Mouse (Mus musculus) ovary, postnatal 10 days (tissue): Measurements from ENCODE around the gene Plcb1.

Experiments
- DNase-seq: peaks from one replicate; pipeline ENCODE4 v3.0.0; 2022; ENCODE audit warnings: low spot score

The Plcb1 gene

DNA sequence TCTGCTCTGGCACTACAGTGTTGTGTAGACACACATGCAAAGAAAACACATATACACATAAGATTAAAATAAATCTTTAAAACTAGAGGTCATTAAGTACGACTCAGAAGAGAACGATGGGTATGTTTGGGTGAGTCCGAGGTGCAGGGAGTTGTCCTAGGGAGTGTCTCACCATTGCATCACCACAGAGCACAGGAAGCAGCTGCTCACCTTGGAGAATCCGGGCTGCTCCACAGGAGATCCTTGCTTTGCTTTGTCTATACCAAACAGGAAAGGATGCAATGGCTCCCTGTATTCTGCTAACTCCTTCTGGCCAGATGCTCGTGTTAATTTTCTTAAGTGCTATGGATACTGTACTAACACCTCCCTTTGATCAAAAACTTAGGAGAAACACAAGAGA, 287.1 kb downstream of the Plcb1 start:
- DNase-seq: no peak

DNA sequence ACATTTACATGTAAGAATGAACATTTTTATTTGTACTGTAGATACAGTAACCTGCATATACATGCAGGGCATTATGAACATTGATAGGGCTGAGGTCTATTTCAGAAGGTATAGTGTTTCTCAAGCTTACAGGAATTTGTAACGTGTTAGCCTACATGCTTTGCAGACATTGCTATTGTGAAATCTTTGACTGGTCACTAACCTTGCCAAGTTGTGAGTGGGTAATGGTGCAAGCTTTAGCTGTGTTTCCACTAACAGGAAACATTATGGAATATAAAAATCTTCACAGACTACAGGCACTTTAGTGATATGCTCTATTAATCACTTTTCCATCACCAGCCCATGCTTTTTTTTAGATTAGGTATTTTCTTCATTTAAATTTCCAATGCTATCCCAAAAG, 289.5 kb downstream of the Plcb1 start:
- DNase-seq: no peak

DNA sequence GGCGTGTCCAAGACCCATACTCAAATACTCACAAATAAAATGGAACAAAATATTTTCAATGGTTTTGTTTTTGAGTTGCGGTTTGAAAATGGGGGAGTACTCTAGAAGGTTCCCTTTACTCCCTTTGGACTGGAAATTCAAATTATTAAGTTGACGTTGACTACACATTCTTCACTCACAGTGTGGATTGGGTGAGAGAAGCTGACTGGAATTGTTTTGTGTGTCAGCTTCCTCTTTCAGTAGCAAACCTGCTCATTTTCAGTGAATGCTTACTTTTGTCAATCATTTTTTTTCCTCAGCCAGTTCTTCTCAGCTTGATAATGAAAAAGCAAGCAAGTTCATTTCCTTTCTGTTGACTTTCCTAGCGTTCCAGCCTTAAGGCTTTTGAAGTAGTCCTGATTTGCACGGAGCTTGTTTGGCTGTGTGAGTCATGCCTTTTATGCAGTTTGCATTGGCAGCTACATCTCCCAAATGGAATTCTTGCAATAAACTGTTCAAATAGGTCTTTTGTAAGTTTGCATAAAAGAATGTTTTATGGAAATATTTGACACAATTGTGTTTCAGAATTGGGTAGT, 306.8 kb downstream of the Plcb1 start:
- no peak for DNase-seq

DNA sequence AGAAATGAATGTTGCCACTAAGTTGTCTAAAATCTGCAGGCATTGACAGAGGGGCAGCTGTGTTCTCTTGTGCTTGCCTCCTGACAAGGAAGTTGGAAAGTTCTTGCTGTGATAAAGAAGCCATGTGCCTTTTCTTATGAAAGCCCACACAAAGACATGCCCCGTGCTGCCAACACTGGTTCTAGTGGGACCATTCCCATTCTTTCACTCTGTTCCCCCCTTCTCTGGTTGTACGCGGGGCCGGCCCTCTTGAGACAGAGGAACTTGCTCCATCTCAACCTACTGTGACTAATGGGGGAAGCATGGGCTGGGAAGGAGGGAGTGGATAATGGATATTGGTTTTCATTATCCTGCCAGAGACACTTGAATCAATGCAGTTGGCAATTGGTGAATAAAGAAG, 315.4 kb downstream of the Plcb1 start:
- no peak for DNase-seq

DNA sequence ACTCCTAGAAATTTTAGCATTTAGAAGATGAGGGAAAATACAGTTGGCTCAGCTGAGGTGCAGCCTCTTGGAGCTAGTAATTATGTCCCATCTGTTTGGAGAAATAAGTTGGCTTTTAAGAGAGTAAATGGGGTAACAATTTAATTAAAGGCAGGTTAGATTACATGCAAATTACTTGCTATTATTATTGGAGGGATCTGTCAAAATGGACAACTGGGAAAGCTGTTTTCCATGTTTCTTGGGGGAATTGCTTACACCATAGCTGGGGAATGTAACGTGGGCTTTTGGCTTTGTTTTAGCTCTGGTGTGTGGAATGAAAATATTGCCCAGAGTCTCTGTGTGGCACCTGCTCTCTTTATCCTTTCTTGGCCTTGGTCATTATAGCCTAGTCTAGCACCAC, 316.1 kb downstream of the Plcb1 start:
- DNase-seq: no peak

DNA sequence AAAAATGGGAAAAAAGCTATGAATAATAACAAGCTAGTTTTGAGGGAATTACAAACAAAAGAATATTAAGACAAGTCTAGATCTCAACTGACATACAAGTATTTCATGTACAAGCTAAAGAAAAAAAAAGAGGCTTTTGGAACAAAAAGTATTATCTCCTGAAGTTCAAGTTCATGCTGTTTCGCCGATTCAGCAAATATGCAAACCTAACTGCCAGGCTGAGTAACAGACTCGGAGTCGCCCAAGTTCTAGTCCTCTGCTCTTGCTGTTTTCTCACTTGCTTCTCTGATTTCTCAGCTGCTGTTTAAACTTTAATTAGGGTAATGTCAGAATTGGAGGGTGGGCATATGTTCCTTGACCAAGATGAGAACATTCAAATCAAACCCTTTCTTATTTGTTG, 320.8 kb downstream of the Plcb1 start:
- DNase-seq: no peak

DNA sequence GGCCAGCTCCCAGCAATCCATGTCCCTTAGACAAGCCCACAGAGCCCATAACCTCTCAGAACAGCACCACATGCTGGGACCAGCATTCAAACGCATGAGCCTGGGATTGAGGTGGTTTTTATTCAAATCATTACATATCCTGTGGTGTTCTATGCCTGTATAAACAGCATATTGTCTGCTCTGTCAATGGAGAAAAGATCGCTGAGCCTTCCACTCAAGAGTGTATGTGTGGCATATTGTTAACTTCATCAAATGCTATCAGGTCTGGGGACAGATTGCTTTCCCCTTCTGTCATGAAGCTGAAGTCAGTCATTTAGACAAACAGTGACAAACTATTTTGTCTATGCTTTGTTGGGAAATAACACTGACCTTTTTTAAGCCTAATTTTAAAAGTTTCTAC, 322.7 kb downstream of the Plcb1 start:
- no peak for DNase-seq

DNA sequence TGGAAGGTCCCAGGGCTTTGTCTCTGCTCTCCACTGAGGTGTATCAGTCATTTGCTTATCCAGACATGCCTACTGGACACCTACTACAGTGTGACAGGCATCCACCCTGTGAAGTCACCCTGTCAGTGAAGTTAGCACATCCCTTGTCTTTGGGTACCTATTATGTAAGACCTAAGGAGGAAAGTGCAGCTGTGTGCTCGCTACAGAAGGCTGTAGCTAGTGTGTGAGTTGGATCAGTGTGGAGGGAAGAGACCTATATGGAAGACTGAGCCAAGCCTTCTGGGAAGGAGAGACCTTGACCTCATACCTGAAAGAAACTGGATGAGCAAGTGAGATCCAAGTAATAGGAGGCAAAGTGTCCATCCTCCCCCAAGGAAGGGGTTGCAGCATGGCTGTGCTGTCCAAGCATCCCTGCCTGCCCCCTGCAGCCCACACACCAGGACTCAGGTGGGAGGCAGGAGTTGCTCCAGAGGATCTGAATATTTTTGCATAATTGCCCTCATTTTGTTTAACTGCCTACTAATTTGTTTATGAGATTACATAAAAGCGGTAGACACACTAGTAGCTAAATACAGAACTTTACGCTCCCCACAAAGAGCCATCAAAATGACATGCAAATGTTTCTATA, 328.7 kb downstream of the Plcb1 start:
- DNase-seq: no peak

DNA sequence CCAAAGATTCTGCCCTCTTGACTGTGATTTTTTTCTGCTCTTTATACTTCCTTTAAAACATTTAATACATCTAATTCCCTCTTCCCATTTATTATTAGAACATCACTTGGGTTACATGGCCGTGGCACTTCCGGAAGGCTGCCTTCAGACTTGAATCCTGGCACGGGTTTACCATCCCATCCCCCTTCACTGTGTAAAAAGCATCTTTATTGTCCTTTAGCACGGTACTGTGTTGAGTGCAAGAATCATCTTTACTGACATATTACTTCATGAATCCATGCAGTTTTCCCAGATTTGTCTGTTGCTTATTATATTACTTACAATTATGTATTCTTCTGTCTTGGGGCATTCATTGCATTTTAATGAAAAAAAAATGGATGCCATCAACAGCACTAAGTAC, 337.2 kb downstream of the Plcb1 start:
- no peak for DNase-seq

DNA sequence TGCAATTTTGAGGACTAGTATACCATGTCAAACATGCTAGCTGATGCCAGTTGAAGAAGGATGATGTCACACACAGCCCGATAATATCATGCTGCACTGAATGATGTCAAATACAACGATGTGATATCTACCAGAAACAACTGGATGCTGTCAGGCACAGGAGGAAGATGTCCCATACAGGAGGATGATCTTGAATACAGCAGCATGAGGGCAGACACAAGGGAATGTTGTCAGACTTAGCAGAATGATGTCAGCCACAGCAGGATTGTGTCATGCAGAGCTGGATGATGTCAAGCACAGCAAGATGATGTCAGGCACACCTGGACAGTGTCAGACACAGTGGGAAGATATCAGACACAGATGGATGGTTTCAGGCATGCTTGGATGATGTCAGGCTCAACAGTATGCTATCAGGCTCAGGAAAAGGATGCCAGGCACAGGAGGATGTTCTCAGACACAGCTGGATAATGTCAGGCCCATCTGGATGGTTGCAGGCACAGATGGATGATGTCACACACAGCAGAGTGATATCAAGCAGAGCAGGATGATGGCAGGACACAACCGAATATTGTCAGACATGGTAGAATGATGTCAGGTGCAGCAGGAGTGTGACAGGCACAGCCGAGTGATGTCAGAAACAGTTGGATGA, 338.0 kb downstream of the Plcb1 start:
- no peak for DNase-seq

DNA sequence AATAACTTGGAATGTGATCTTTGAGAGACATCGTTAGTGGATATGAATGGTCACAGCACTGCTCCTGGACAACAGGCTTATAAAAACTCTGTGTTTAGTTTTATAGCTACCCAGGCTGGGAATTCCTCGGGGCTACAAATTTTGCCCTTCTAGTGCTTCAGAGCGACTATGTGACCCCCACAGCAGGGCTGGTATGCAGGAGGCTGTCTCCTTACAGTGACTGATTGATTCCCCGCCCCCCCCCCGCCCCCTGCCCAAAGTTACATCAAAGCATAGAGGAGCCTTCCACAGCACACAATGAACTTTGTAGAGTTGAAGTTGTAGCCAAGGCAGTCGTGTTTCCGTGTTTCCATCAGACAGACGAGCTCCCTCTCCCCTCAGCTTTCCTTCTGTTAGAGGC, 354.7 kb downstream of the Plcb1 start:
- DNase-seq: no peak

DNA sequence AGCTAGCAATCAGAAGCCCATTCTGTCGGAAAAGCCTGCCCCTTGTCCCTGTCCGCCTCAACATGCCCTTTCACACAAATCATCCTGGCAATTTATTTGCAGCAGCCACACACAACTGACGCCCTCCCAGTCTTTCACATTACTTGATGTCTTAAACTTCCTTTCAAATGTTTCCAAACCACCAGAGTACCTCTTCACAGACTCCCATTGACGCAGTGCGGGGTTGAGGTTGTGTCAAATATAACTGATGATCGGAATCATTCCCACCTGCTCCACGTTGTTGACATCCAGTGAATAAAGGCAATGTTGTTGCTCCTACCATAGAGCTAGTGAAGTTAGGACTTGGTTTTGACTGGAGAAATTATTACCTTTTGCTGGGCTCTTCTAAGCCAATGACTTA, 366.4 kb downstream of the Plcb1 start:
- no peak for DNase-seq

DNA sequence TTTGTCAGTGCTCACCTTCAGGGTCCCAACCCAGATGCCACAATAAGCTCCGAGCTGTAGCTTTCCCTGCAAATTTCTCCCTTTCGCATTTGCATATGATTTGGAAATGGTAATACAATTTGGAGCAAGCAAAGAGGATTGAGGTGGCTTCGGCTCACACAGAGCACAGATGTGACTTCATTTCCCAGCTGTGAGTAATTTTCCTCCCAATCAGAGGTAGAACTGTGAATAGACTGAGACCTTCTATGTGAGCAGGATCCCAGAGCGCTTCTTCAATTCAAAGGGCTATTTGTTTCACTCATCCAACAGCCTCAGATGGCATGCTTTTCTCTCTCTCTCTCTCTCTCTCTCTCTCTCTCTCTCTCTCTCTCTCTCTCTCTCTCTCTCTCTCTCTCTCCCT, 367.4 kb downstream of the Plcb1 start:
- DNase-seq: no peak

DNA sequence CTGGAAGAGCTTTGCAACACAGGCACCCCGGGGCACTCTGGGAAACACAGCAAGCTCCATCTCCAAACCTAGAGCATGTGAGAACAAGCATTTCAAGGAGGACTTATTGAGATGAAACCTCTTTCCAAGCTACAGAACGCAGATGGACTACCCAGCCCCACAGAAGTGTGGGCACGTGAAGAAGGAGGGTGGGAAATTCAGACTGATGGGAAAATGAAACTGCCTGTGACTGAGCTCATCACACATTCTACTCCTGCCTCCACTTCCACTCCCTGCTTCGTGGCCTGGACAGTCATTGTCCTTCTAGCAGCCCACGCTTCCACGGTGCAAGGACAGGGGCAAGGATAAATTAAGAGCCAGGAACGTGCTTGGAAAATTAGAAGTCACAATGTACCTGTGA, 370.2 kb downstream of the Plcb1 start:
- DNase-seq: no peak

DNA sequence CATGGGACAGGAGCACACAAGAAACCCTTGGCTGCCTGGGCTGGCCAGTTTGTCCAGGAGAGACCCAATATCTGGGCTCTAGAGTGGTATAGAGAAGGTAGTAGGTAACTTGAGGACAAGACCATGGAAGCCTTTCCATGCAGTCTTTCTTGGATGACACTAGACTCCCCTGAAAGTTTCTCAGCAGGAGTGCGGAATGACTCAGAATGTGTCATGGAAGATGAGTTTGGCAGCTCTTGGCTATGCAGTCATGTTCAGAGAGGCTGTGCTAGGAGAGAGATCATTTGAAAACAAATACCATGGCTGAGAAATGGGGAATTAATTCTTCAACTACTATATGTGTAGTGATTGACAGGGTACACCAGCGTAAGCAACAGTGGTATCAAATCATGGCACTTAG, 372.1 kb downstream of the Plcb1 start:
- DNase-seq: no peak

DNA sequence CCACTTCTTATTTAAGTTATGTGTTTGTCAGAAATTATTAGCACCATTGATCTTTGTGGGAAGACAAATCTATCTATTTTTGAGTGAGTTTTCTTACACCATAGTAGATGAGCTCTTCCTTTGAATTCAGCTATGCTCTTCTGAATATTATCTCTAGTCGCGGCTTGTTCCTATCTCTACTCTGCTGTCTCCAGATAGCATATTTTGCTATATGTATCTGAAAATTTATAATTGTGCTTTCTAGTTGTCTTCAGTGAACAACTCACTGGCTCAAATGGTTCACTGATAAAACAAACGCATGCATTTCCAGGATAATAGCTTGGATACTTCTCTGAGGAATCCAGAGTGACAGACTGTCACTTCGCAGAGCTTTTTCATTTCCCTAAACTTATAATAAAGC, 375.8 kb downstream of the Plcb1 start:
- DNase-seq: no peak

DNA sequence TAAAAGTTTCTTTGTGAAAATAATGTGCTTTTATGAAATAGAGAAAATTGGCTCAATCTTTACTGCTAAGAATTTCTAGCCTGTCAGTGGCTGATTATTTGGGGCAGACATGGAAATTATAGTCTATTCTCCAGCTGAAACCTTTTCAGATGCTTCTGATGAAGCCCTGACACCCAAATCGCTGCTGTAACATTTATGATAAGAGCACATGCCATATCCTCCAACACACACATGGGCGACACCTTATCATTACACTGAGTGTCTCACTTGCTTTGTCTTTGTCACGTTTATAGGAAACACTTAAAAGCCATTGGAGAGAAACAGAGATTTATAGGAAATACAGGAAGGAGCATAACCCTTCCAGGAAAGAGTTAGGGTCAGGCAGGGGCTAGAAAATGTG, 379.6 kb downstream of the Plcb1 start:
- DNase-seq: no peak

DNA sequence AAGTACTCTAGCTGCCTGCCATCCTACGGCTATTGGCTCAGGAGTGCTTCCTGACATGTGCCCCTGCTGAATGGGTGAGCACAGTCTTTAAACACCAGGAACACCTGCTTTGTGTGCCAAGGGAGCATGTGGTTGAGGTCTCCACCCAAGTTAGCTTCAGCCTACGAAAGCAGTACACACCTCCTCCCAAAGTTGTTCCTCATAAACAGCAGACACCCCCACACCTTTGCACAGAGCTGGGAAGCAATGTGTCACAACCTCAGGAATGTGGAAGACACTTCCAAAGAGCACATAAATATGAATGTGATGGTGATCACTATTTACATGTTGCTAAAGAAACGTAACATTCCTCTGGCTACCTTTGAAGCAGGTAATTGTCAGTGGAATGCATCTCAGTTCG, 389.7 kb downstream of the Plcb1 start:
- DNase-seq: no peak

DNA sequence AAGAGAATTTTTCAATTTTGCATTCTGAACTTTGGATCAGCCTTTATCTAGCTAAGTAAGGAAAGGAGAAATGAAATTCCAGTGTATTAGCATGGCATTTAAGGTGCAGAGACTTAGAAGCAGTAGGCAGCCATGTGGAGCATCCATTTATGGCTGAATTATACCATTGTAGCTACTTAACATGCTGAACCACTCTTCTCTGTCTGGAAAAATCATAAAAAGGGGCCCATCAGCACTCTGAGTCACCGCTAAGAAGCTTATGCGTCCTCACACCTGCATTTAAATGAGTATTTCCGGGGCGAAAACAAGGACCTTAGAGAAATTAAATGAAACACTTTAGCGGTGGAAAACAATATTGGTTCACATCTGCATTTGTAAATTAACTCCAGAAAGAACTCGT, 401.8 kb downstream of the Plcb1 start:
- no peak for DNase-seq

DNA sequence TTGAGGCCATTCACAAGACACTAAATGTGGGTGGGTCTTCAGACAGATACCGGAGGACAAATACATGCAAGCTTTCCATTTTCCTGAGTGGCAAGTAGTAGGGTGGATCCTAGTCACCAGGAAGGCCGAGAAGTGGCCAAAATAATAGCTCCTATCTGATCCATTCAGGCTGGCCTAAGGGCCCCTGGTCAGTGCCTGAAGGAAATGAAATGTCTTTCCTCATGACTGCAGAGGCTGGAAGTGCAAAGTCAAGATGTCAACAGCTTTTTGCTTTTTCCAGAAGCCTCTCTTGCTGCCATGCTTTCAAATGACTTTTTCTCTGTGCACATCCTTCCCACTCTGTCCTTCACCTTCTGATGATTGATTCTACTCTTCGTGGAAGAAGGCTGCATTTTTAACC, 415.0 kb downstream of the Plcb1 start:
- DNase-seq: no peak

DNA sequence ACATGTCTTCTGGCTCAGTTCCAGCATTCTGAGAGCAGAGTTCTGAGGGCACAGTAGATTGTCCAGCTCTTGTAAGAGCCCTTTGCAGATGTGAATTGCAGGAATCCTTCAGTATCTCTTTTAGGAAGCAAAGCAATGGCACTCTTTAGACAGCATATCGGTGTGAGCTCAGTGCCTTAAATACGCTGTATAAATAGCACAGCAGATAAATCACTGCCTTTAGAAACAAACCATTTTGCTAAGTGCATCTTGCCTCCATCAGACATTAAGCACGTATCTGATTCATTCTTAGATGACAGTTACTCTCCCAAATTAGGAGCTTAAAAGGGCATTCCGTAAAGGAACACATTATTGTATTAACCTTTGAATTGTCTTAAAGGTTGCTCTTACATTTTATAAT, 416.5 kb downstream of the Plcb1 start:
- no peak for DNase-seq

DNA sequence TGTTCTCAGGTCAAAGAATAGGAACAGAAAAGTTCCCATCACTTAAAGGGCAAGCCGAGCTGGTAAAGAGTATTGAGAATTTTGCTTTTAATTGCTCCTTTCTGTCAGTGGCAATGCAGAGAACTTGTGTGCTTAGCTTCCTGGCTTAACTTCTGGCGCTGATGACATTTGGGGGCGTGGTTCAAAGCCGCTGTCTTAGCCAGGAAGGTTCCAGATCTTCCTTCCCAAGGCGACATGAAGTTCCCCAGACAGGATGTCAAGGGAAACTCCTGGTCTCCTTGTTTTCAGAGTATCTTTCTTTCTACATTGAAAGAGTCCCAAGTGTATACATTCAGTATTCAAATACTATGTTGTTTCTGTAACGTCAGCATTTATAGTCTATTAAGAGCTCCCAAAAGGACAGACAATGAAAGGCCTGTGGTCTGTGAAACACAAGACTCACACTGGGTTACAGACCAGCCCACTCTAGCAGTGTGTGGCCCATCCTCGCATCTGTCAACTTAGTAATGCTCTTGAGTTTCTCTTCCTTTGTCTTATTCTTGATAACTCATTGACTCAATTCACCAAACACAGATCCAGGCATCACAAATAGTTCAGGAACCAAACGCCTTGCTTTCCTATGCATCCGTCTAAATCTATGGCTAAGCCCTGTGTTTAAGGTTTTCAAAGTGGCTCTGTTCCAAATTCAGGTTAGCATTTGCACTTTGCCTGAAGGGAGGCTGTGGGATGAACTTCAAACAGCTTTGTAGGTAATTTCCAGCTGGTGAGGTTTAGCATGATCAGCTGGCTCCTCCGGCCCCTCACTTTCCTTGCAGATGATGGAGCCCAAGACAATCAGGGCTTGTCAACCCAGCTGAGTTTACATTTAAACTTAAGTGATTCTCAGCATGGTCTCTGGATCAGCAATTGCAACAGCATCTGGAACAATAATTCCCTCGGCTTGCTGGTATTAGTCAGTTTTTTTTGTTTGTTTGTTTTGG, 418.6 kb downstream of the Plcb1 start:
- no peak for DNase-seq

DNA sequence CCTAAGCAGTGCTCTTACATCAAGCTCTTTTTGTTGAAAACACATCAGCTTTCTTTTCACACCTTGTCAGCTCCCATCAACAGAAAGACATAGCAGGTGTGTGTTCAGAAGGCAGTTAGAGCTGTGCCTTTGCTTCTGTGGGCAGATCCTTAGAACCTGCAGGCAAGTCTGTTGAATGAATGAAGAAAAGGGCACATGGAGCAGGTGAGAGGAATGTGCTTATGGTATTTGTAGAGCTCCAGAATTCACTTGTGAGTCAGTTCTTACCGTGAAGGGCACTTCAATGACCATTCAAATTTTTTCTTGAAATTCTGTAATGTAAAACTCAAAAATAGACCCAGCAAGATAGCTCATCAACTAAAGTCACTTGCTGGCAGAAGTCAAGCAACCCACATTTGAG, 423.0 kb downstream of the Plcb1 start:
- no peak for DNase-seq
